Mouse (Mus musculus): ENCODE measurements around the gene Dennd1b. TPM values are rescaled to one million over a fixed set of nuclear protein-coding genes. Genes with fewer than 3 reads are reported as not detected.

Gene Dennd1b
- total and polyA plus RNA-seq, 3 experiments = 8.0 to 8.9 (median 8.0) TPM

DNA sequence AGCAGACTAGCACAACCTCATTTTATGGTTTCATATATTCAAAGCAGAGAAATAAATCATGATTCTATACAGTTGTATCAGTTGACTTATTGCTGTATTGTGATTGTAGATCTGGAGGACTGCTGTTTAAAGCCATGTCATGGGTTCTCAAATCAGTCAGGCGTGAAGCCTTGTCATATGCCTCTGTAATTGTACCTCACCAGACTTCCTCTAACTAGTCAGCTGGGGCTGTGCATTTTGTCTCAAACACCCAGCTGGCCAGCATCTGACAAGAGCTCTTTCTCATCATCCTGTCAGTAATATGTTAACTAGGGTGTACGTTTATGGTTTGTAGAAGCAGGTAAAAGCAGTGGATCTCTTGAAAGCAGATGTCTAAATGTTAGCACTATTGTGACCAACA lies 104.0 kb downstream of the Dennd1b start:
- peak; percentile 78 for DNase-seq (ENCODE audit: extremely low read depth)

GRCm38 (mm10) chr1:139071015-139071414 lies 107.8 kb downstream of the Dennd1b start:
- no peak overlapping the region for H3K4me2 ChIP-seq (ENCODE audit: insufficient read depth, low read depth, poor library complexity, severe bottlenecking)
- no peak overlapping the region for H3K4me3 ChIP-seq (replicated peaks in 1 of 3; ENCODE audit: low read depth in 2 of 3, low read length in 2 of 3, poor library complexity in 1 of 3)
- no peaks in the 10 kb centered on the region for H3K9me3 ChIP-seq (replicated peaks; ENCODE audit: low read length)
- H3K27me3 ChIP-seq (replicated peaks) = no peaks in the 10 kb centered on the region
- TF ChIP-seq TBP (conservative IDR thresholded peaks at IDR 0.05; ENCODE audit: low read depth, low read length) = no peak
- no peak for TF ChIP-seq ELF1 (IDR thresholded peaks at IDR 0.05; ENCODE audit: low read depth, low read length)
- no peak for TF ChIP-seq TCF12 (IDR thresholded peaks at IDR 0.05; ENCODE audit: low read depth, low read length)
- no peak for TF ChIP-seq POLR2AphosphoS2 (IDR thresholded peaks at IDR 0.05; ENCODE audit: low read depth, low read length)
- no peak for TF ChIP-seq USF2 (conservative IDR thresholded peaks at IDR 0.05; ENCODE audit: low read depth, low read length)
- TF ChIP-seq MAZ (IDR thresholded peaks at IDR 0.05; ENCODE audit: low read depth, low read length) = no peak
- no peak for TF ChIP-seq ZC3H11A (IDR thresholded peaks at IDR 0.05; ENCODE audit: low read depth, low read length)
- TF ChIP-seq CTCF (conservative IDR thresholded peaks at IDR 0.05 in 1 of 2, IDR thresholded peaks at IDR 0.05 in 1 of 2; ENCODE audit: low read depth in 2 of 2, low read length in 2 of 2) = no peak
- no peak for TF ChIP-seq JUND (conservative IDR thresholded peaks at IDR 0.05; ENCODE audit: low read depth, low read length)
- TF ChIP-seq CHD2 (IDR thresholded peaks at IDR 0.05; ENCODE audit: low read length) = no peak
- TF ChIP-seq MAFK (IDR thresholded peaks at IDR 0.05; ENCODE audit: insufficient replicate concordance, low read length) = no peak
- no peak for TF ChIP-seq NRF1 (IDR thresholded peaks at IDR 0.05; ENCODE audit: low read depth, low read length)
- TF ChIP-seq POLR2A (IDR thresholded peaks at IDR 0.05; ENCODE audit: low read depth, low read length) = no peak
- TF ChIP-seq JUN (IDR thresholded peaks at IDR 0.05; ENCODE audit: insufficient read depth, low read depth, low read length) = no peak
- TF ChIP-seq NELFE (IDR thresholded peaks at IDR 0.05; ENCODE audit: low read depth, low read length) = no peak
- no peak overlapping the region for H3K9ac ChIP-seq (ENCODE audit: insufficient read depth, low read depth)
- peaks cover 4 to 27% of the 10 kb centered on the region in 2 experiments; a peak in 3 of 4 replicates for H3K4me1 ChIP-seq (ENCODE audit: control insufficient read depth in 1 of 2, insufficient read depth in 2 of 2)
- peaks cover 0 to 19% of the 10 kb centered on the region in 2 experiments for H3K36me3 ChIP-seq (replicated peaks in 1 of 2; ENCODE audit: control insufficient read depth in 1 of 2, insufficient read depth in 1 of 2, low read length in 1 of 2)
- dilution Hi-C loops (cut with MboI; ENCODE audit: extremely low pct_ligation_motif_present, extremely low pct_unique_long_range_greater_than_20kb, low sequenced_read_pairs) = no loop called here
- in situ Hi-C loops (cut with MboI; ENCODE audit: low pct_ligation_motif_present, low pct_unique_long_range_greater_than_20kb, low sequenced_read_pairs) = no loop called here
- H3K27ac ChIP-seq (ENCODE audit: insufficient read depth, low read depth) = no peak overlapping the region
- H3K79me2 ChIP-seq (replicated peaks; ENCODE audit: control insufficient read depth, extremely low read depth, insufficient read depth, poor library complexity, severe bottlenecking) = no peaks in the 10 kb centered on the region
- no peak for DNase-seq (ENCODE audit: extremely low read depth)

More for the DNA sequence above, 104.0 kb downstream of the Dennd1b start:
- in situ Hi-C loops (cut with MboI; ENCODE audit: low pct_ligation_motif_present, low pct_unique_long_range_greater_than_20kb, low sequenced_read_pairs) (no loop called here), dilution Hi-C loops (cut with MboI; ENCODE audit: extremely low pct_ligation_motif_present, extremely low pct_unique_long_range_greater_than_20kb, low sequenced_read_pairs) (no loop called here)
- Histone ChIP-seq H3K4me1 (ENCODE audit: control insufficient read depth in 1 of 2, insufficient read depth in 2 of 2) (peaks cover 4 to 42% of the 10 kb centered on the region in 2 experiments; a peak in 3 of 4 replicates), H3K9me3 (replicated peaks; ENCODE audit: low read length) (no peaks in the 10 kb centered on the region), H3K36me3 (replicated peaks in 1 of 2; ENCODE audit: control insufficient read depth in 1 of 2, insufficient read depth in 1 of 2, low read length in 1 of 2) (peaks cover 4 to 21% of the 10 kb centered on the region in 2 experiments), H3K27ac (ENCODE audit: insufficient read depth, low read depth) (no peak overlapping the region), H3K4me3 (replicated peaks in 1 of 3; ENCODE audit: low read depth in 2 of 3, low read length in 2 of 3, poor library complexity in 1 of 3) (no peak overlapping the region), H3K79me2 (replicated peaks; ENCODE audit: control insufficient read depth, extremely low read depth, insufficient read depth, poor library complexity, severe bottlenecking) (no peaks in the 10 kb centered on the region), H3K27me3 (replicated peaks) (no peaks in the 10 kb centered on the region), H3K9ac (ENCODE audit: insufficient read depth, low read depth) (no peak overlapping the region), H3K4me2 (ENCODE audit: insufficient read depth, low read depth, poor library complexity, severe bottlenecking) (no peak overlapping the region)
- TF ChIP-seq MXI1 (IDR thresholded peaks at IDR 0.05; ENCODE audit: low read depth, low read length) (no peak), ETS1 (conservative IDR thresholded peaks at IDR 0.05; ENCODE audit: low read depth, low read length) (peak; percentile 96), TCF12 (IDR thresholded peaks at IDR 0.05; ENCODE audit: low read depth, low read length) (0 out of 2 replicates have a peak, but pooled peaks have one; percentile 32), BHLHE40 (IDR thresholded peaks at IDR 0.05; ENCODE audit: low read depth, low read length) (peak; percentile 87), KAT2A (IDR thresholded peaks at IDR 0.05; ENCODE audit: insufficient replicate concordance, low read length) (no peak)
